Mouse (Mus musculus) liver, embryonic 14.5 days (tissue): ENCODE data around the gene Notch2.

Source experiments
- CTCF ChIP-seq: IDR thresholded peaks from 2 replicates; pipeline ENCODE4 v1.5.1; 2016; ENCODE audit warnings: antibody characterized with exemption, low read depth, control low read depth
- EP300 ChIP-seq: IDR thresholded peaks from 2 replicates; pipeline ENCODE4 v1.6.1; 2016; ENCODE audit warnings: antibody characterized with exemption, low read depth

DNA sequence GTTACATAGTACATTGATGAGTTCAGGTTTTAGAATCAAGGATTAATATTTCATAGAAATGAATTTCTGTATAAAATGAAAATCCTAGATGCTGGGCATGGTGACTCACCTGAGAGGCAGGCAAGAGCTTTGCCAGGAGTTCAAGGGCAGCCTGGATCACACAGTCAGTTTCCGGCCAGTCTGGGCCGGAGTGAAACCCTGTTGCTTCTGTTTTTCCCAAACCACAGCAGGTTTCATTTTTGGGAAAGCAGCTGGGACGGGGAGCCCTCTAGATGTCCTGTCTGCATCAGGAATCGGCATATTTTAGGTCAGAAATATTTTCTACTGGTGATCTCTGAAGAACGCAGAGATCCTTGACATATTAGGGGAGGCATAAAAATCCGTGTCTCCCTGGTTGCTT is 29.0 kb downstream of the Notch2 start:
- TF ChIP-seq CTCF (no peak), EP300 (no peak)
